Mouse (Mus musculus) hindbrain, embryonic 15.5 days (tissue): ENCODE results near the gene Npsr1. TPM values are rescaled to one million over a fixed set of nuclear protein-coding genes. Genes with fewer than 3 reads are reported as not detected.
A peak's percentile ranks its signal among the peaks of the same experiment; 100 is the strongest.

Source experiments
- ATAC-seq: fragments of 200-750 bp; cut with Nextera tagmentation; 2 replicates; pipeline ENCODE4 v1.8.0; 2017; ENCODE audit warnings: low read depth, moderate number of reproducible peaks, moderate TSS enrichment; ENCODE audit not compliant: low FRiP score
- H3K27ac ChIP-seq: fragments of 300-500 bp; sonication (generic); replicated peaks from 2 replicates; pipeline ENCODE4 v1.5.1; 2015; ENCODE audit warnings: mild to moderate bottlenecking, inconsistent platforms
- H3K27me3 ChIP-seq: fragments of 300-500 bp; sonication (generic); 2 replicates; pipeline ENCODE4 v1.6.1; 2015; ENCODE audit warnings: control low read depth, inconsistent platforms
- H3K36me3 ChIP-seq: fragments of 300-500 bp; sonication (generic); 2 replicates; pipeline ENCODE4 v1.6.1; 2015; ENCODE audit warnings: control low read depth, inconsistent platforms
- H3K4me1 ChIP-seq: fragments of 300-500 bp; sonication (generic); replicated peaks from 2 replicates; pipeline ENCODE4 v1.6.1; 2015; ENCODE audit warnings: control low read depth, inconsistent platforms
- H3K4me2 ChIP-seq: fragments of 300-500 bp; sonication (generic); 2 replicates; pipeline ENCODE4 v1.6.1; 2015; ENCODE audit warnings: moderate library complexity, mild to moderate bottlenecking, inconsistent platforms
- H3K4me3 ChIP-seq: fragments of 300-500 bp; sonication (generic); 2 replicates; pipeline ENCODE4 v1.5.1; 2015; ENCODE audit warnings: mild to moderate bottlenecking, inconsistent platforms
- H3K9ac ChIP-seq: fragments of 300-500 bp; sonication (generic); 2 replicates; pipeline ENCODE4 v1.6.1; 2015; ENCODE audit warnings: inconsistent platforms
- H3K9me3 ChIP-seq: fragments of 300-500 bp; sonication (generic); 2 replicates; pipeline ENCODE4 v1.6.1; 2016; ENCODE audit warnings: control low read depth, inconsistent platforms
- WGBS: fragments of 180-500 bp; shearing (Covaris S2); methylation state at CpG from one replicate; pipeline ENCODE4 v1.1.7; 2015; 5-methylcytosine and 5-hydroxymethylcytosine counted together
- polyA plus RNA-seq: library from polyadenylated mRNA; unstranded; fragments of >200 nt; fragmentation: Nextera tagmentation; extraction: Ambion mirVana; gene quantifications from 2 replicates; pipeline ENCODE4 v1.2.1, GENCODE M21; 2015

Gene Npsr1
- 0.32 and 0.51 TPM in 2 replicates for polyA plus RNA-seq

- Histone ChIP-seq H3K4me3 (no peak within 1 kb of the TSS), H3K27ac (no peak within 1 kb of the TSS), H3K9ac (no peak within 1 kb of the TSS), H3K4me1 (no peaks in the 10 kb centered on the region), H3K4me2 (no peak within 1 kb of the TSS), H3K36me3 (no peaks in the 10 kb centered on the region), H3K9me3 (no peaks in the 10 kb centered on the region), H3K27me3 (no peaks in the 10 kb centered on the region)
- 79% methylated on average over 7 of the region's 7 CpGs for WGBS
- no peak for ATAC-seq
Observed at GRCm38 (mm10) chr9:24097696-24098095, at the start of gene Npsr1. Gene Npsr1, plus strand, starts transcription at chr9:24097996.

DNA sequence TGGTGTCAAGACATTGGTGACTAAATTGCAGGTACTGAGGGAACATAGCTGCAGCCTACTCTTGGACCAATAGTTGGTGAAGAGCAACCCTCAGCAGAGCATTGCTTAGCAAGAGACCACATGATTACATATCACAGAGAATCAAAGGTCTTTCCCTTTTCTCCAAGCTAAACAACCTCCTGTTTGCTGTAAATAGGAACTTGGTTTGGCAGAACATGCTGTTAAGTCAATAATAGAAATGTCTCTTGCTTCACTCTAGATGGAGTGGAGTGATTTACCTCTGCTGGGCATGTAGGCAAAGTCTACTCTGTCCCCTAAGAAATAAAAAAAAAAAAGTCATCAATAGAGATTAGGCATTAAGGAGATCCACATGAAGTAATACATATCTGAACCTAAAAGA is 46.3 kb upstream of the Npsr1 start:
- Histone ChIP-seq H3K27me3 (no peaks in the 10 kb centered on the region), H3K9ac (no peak overlapping the region)
- no peak for ATAC-seq

DNA sequence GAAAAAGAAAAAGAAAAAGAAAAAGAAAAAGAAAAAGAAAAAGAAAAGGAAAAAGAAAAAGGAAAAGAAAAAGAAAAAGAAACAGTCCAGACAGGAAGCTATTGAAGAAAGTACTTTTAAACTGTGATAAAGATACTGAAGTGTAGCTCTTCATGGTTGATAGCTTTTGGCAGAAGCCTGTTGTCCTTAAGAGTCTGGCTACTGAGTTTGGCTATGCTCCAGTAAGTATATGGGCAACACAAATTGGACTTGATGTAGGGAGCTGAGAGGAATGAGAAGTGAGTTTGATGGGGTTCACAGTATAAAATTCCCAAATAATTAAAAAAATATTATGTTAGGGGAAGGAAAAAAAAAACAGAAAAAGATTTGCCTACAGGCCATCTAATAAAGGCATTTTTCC is 34.5 kb upstream of the Npsr1 start:
- H3K27ac ChIP-seq: no peak overlapping the region
- no peaks in the 10 kb centered on the region for H3K9me3 ChIP-seq
- H3K9ac ChIP-seq: no peak overlapping the region
- ATAC-seq: no peak
- no peak overlapping the region for H3K4me3 ChIP-seq
- no peaks in the 10 kb centered on the region for H3K4me1 ChIP-seq
- no peaks in the 10 kb centered on the region for H3K36me3 ChIP-seq
- H3K27me3 ChIP-seq: no peaks in the 10 kb centered on the region
- no peak overlapping the region for H3K4me2 ChIP-seq

More for the DNA sequence above, 46.3 kb upstream of the Npsr1 start:
- Histone ChIP-seq H3K4me3 (no peak overlapping the region), H3K36me3 (no peaks in the 10 kb centered on the region), H3K4me1 (no peaks in the 10 kb centered on the region), H3K4me2 (no peak overlapping the region), H3K27ac (no peak overlapping the region), H3K9me3 (no peaks in the 10 kb centered on the region)

- 79% methylated on average over 1 of the region's 1 CpGs for WGBS
- no peaks in the 10 kb centered on the region for H3K36me3 ChIP-seq
- H3K27me3 ChIP-seq: no peaks in the 10 kb centered on the region
- H3K4me2 ChIP-seq: no peak overlapping the region
- no peak overlapping the region for H3K4me3 ChIP-seq
- no peak overlapping the region for H3K27ac ChIP-seq
- no peak for ATAC-seq
- H3K9me3 ChIP-seq: no peaks in the 10 kb centered on the region
- no peak overlapping the region for H3K9ac ChIP-seq
- no peaks in the 10 kb centered on the region for H3K4me1 ChIP-seq
Observed at GRCm38 (mm10) chr9:24071664-24072063, 26.1 kb upstream of the Npsr1 start.

- Histone ChIP-seq H3K4me2 (no peak overlapping the region), H3K27me3 (no peaks in the 10 kb centered on the region), H3K9ac (no peak overlapping the region), H3K4me1 (no peaks in the 10 kb centered on the region), H3K27ac (no peak overlapping the region), H3K9me3 (no peaks in the 10 kb centered on the region), H3K4me3 (no peak overlapping the region), H3K36me3 (no peaks in the 10 kb centered on the region)
- ATAC-seq: no peak
Observed at GRCm38 (mm10) chr9:24077596-24077995, 20.2 kb upstream of the Npsr1 start.

- Histone ChIP-seq H3K27me3 (no peaks in the 10 kb centered on the region), H3K9ac (no peak overlapping the region), H3K36me3 (no peaks in the 10 kb centered on the region), H3K4me2 (no peak overlapping the region), H3K27ac (no peak overlapping the region), H3K4me3 (no peak overlapping the region), H3K4me1 (no peaks in the 10 kb centered on the region), H3K9me3 (no peaks in the 10 kb centered on the region)
- no peak for ATAC-seq
Observed at GRCm38 (mm10) chr9:24091875-24092274, 5.9 kb upstream of the Npsr1 start.

- ATAC-seq: no peak
- Histone ChIP-seq H3K27me3 (no peaks in the 10 kb centered on the region), H3K36me3 (no peaks in the 10 kb centered on the region)
Observed at GRCm38 (mm10) chr9:24098526-24098925, 730 bp downstream of the Npsr1 start.

GRCm38 (mm10) chr9:24099631-24100030 is 1.8 kb downstream of the Npsr1 start:
- H3K4me1 ChIP-seq: no peaks in the 10 kb centered on the region
- H3K27me3 ChIP-seq: no peaks in the 10 kb centered on the region
- ATAC-seq: 0 out of 2 replicates have a peak, but pooled peaks have one; percentile 45
- H3K36me3 ChIP-seq: no peaks in the 10 kb centered on the region
- no peak overlapping the region for H3K27ac ChIP-seq
- 73% methylated on average over 4 of the region's 4 CpGs for WGBS
- no peak overlapping the region for H3K4me2 ChIP-seq
- H3K9ac ChIP-seq: no peak overlapping the region
- no peak overlapping the region for H3K4me3 ChIP-seq
- H3K9me3 ChIP-seq: no peaks in the 10 kb centered on the region

More at GRCm38 (mm10) chr9:24098526-24098925, 730 bp downstream of the Npsr1 start:
- no peak overlapping the region for H3K9ac ChIP-seq
- no peaks in the 10 kb centered on the region for H3K4me1 ChIP-seq
- no peaks in the 10 kb centered on the region for H3K9me3 ChIP-seq
- no peak overlapping the region for H3K27ac ChIP-seq
- WGBS: 70% methylated on average over 2 of the region's 2 CpGs
- no peak overlapping the region for H3K4me2 ChIP-seq
- no peak overlapping the region for H3K4me3 ChIP-seq

DNA sequence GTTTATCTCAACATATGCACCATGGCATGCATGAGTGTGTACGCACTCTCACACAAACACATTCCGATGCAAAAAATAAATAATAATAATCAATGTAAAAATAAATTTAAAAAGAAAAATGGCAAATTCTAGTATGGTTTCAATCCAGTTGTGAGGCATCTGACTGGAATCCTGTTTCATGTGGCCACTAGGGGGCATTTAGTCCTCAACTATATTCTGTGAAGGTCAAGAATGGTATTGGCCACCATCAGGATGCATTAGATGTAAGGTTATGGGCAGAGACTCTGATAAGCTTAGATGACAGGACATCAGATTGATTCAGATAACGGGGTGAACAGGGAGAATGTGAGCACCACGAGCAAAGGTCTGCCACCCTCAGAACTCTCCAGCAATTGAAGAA is 21.6 kb downstream of the Npsr1 start:
- Histone ChIP-seq H3K4me2 (no peak overlapping the region), H3K4me1 (no peaks in the 10 kb centered on the region), H3K4me3 (no peak overlapping the region), H3K27ac (no peak overlapping the region), H3K27me3 (no peaks in the 10 kb centered on the region), H3K9ac (no peak overlapping the region), H3K36me3 (no peaks in the 10 kb centered on the region), H3K9me3 (no peaks in the 10 kb centered on the region)
- WGBS: 53% methylated on average over 4 of the region's 4 CpGs
- 0 out of 2 replicates have a peak, but pooled peaks have one; percentile 51 for ATAC-seq

DNA sequence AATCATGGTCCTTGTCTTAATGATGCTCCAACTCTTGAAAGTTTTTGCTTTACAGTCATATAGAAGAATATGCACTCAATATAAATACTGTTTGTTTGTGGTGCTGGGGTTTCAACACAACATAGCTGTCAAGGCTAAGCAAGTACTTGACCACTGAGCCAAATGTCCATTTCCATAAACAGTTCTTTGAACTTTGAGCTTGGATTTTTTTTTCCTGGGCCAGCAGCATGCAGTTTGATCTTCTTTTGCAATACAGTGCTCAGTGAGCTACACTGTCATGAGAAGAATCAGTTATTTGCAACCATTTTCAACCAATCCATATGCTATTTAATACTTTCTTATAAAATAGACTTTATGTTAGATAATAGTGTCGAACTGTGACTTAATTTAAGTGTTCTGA is 35.3 kb downstream of the Npsr1 start:
- no peak for ATAC-seq
- Histone ChIP-seq H3K9ac (no peak overlapping the region), H3K27me3 (no peaks in the 10 kb centered on the region), H3K4me3 (no peak overlapping the region), H3K4me2 (no peak overlapping the region), H3K36me3 (no peaks in the 10 kb centered on the region), H3K4me1 (no peaks in the 10 kb centered on the region), H3K27ac (no peak overlapping the region), H3K9me3 (no peaks in the 10 kb centered on the region)
- 81% methylated on average over 1 of the region's 1 CpGs for WGBS

- no peak for ATAC-seq
- Histone ChIP-seq H3K27me3 (no peaks in the 10 kb centered on the region), H3K9me3 (no peaks in the 10 kb centered on the region), H3K4me1 (no peaks in the 10 kb centered on the region), H3K27ac (no peak overlapping the region), H3K9ac (no peak overlapping the region), H3K36me3 (no peaks in the 10 kb centered on the region), H3K4me2 (no peak overlapping the region), H3K4me3 (no peak overlapping the region)
Observed at GRCm38 (mm10) chr9:24136354-24136753, 38.6 kb downstream of the Npsr1 start.

- Histone ChIP-seq H3K27me3 (no peaks in the 10 kb centered on the region), H3K36me3 (no peaks in the 10 kb centered on the region), H3K9me3 (no peaks in the 10 kb centered on the region), H3K4me1 (no peaks in the 10 kb centered on the region), H3K4me3 (no peak overlapping the region), H3K9ac (no peak overlapping the region), H3K4me2 (no peak overlapping the region), H3K27ac (no peak overlapping the region)
- ATAC-seq: no peak
- WGBS: 93% methylated on average over 2 of the region's 2 CpGs
Observed at GRCm38 (mm10) chr9:24144341-24144740, 46.5 kb downstream of the Npsr1 start.

- no peaks in the 10 kb centered on the region for H3K4me1 ChIP-seq
- no peak overlapping the region for H3K27ac ChIP-seq
- H3K9me3 ChIP-seq: no peaks in the 10 kb centered on the region
- ATAC-seq: no peak
- WGBS: 46% methylated on average over 1 of the region's 1 CpGs
- no peaks in the 10 kb centered on the region for H3K27me3 ChIP-seq
- H3K36me3 ChIP-seq: no peaks in the 10 kb centered on the region
- no peak overlapping the region for H3K4me2 ChIP-seq
- no peak overlapping the region for H3K4me3 ChIP-seq
- no peak overlapping the region for H3K9ac ChIP-seq
Observed at GRCm38 (mm10) chr9:24157208-24157607, 59.4 kb downstream of the Npsr1 start.
